Mouse (Mus musculus): ENCODE measurements around the gene Fn3krp.

- no peak for TF ChIP-seq CTCF (IDR thresholded peaks at IDR 0.05; ENCODE audit: low read depth)
- no peak for TF ChIP-seq EP300 (optimal IDR thresholded peaks at IDR 0.05)
These were observed 13.6 kb upstream of the Fn3krp start for GRCm38 (mm10) chr11:121407366-121408155.
